In genomic region chr14:15746629-15747238, GRCm38 (mm10) we compare ENCODE assay signal across 14 mouse cellular contexts.
DNase-seq lines count a peak whose midpoint lies in the region; ATAC-seq lines count a peak whose summit lies in the region.
"Had no signal": no experiment of that assay in that cellular context is flagged by ENCODE, and none has a peak within 500 bp of the region (broad histone marks: within the 10 kb centered on the region; RNA-seq: fewer than 3 reads in every experiment).

No protein-coding gene starts in this region.

- peak; percentile 19 to 25 for DNase-seq in spleen, postnatal 36 days (ENCODE audit: low spot score in 2 of 2)
- DNase-seq in spleen, postnatal 14 days (ENCODE audit: low spot score in 2 of 2), result no peak
- peak; percentile 18 to 40 for DNase-seq in cerebellum, postnatal 10 days
- DNase-seq in heart, embryonic 10.5 days (ENCODE audit: low spot score), result no peak
- DNase-seq in right cerebral cortex, adult 2 months (ENCODE audit: low spot score in 2 of 2), result no peak
- DNase-seq: kidney, adult 2 months had no signal

- H3K4me1 ChIP-seq in heart, embryonic 10.5 days, result no peaks in the 10 kb centered on the region
- no peaks in the 10 kb centered on the region for H3K4me1 ChIP-seq in kidney, embryonic 15.5 days
- H3K4me1 ChIP-seq: embryonic facial prominence, embryonic 15.5 days; hindbrain, embryonic 10.5 days had no signal

- no peak overlapping the region for H3K4me2 ChIP-seq in kidney, embryonic 15.5 days
- H3K4me2 ChIP-seq: embryonic facial prominence, embryonic 15.5 days had no signal

- 75% methylated on average over 5 of the region's 5 CpGs for WGBS in heart, embryonic 10.5 days
- WGBS in kidney, embryonic 15.5 days, result 82% methylated on average over 5 of the region's 5 CpGs

- peak; percentile 93 for ATAC-seq in neutrophil, adult 5-6 weeks (ENCODE audit: extremely low read depth, insufficient number of reproducible peaks, low FRiP score, poor library complexity, severe bottlenecking)
- ATAC-seq in kidney, embryonic 15.5 days (replicated peaks; ENCODE audit: low FRiP score), result no peak
- ATAC-seq: forebrain, embryonic 14.5 days had no signal

- H3K4me3 ChIP-seq in heart, embryonic 10.5 days, result no peak overlapping the region
- H3K4me3 ChIP-seq in kidney, embryonic 15.5 days (replicated peaks), result no peak overlapping the region
- H3K4me3 ChIP-seq: embryonic facial prominence, embryonic 15.5 days; hindbrain, embryonic 10.5 days had no signal

- H3K27ac ChIP-seq in heart, embryonic 10.5 days, result no peak overlapping the region
- H3K27ac ChIP-seq in kidney, embryonic 15.5 days, result no peak overlapping the region
- H3K27ac ChIP-seq: embryonic facial prominence, embryonic 15.5 days; hindbrain, embryonic 10.5 days; liver, embryonic 14.5 days; macrophage had no signal

- no peaks in the 10 kb centered on the region for H3K9me3 ChIP-seq in heart, embryonic 10.5 days
- H3K9me3 ChIP-seq in kidney, embryonic 15.5 days (replicated peaks), result no peaks in the 10 kb centered on the region
- H3K9me3 ChIP-seq: embryonic facial prominence, embryonic 15.5 days; G1E; hindbrain, embryonic 10.5 days had no signal

- H3K27me3 ChIP-seq in heart, embryonic 10.5 days (ENCODE audit: insufficient read depth, poor library complexity, severe bottlenecking), result no peaks in the 10 kb centered on the region
- H3K27me3 ChIP-seq in kidney, embryonic 15.5 days, result no peaks in the 10 kb centered on the region
- H3K27me3 ChIP-seq: embryonic facial prominence, embryonic 15.5 days had no signal

- H3K9ac ChIP-seq in kidney, embryonic 15.5 days, result no peak overlapping the region
- H3K9ac ChIP-seq: embryonic facial prominence, embryonic 15.5 days; liver, embryonic 14.5 days had no signal

- H3K36me3 ChIP-seq in heart, embryonic 10.5 days, result no peaks in the 10 kb centered on the region
- H3K36me3 ChIP-seq in kidney, embryonic 15.5 days, result no peaks in the 10 kb centered on the region
- H3K36me3 ChIP-seq: embryonic facial prominence, embryonic 15.5 days; G1E; hindbrain, embryonic 10.5 days had no signal

Comparison
In these comparisons a context has a peak if more than half of its experiments do, and no peak if none do; other contexts are left out.
1. DNase-seq: peak in spleen, postnatal 36 days (2 of 2) and cerebellum, postnatal 10 days (2 of 2); none in spleen, postnatal 14 days (0 of 2), heart, embryonic 10.5 days (single experiment) and right cerebral cortex, adult 2 months (0 of 2).